Mouse (Mus musculus) limb, embryonic 15.5 days (tissue): Measurements from ENCODE around the gene Fgfr2. TPM values are rescaled to one million over a fixed set of nuclear protein-coding genes. Genes with fewer than 3 reads are reported as not detected.

ENCODE experiments used
- ATAC-seq: fragments of 200-750 bp; cut with Nextera tagmentation; 2 replicates; pipeline ENCODE4 v1.8.0; 2017; ENCODE audit warnings: low read depth, moderate TSS enrichment; ENCODE audit not compliant: insufficient number of reproducible peaks, low FRiP score, low TSS enrichment
- H3K27ac ChIP-seq: fragments of 300-500 bp; sonication (generic); 2 replicates; pipeline ENCODE4 v1.5.1; 2015; ENCODE audit warnings: moderate library complexity, mild to moderate bottlenecking, inconsistent platforms
- H3K27me3 ChIP-seq: fragments of 300-500 bp; sonication (generic); 2 replicates; pipeline ENCODE4 v1.6.1; 2015; ENCODE audit warnings: inconsistent platforms
- H3K36me3 ChIP-seq: fragments of 300-500 bp; sonication (generic); 2 replicates; pipeline ENCODE4 v1.6.1; 2015; ENCODE audit warnings: inconsistent platforms
- H3K4me1 ChIP-seq: fragments of 300-500 bp; sonication (generic); 2 replicates; pipeline ENCODE4 v1.6.1; 2015; ENCODE audit warnings: inconsistent platforms
- H3K4me2 ChIP-seq: fragments of 300-500 bp; sonication (generic); 2 replicates; pipeline ENCODE4 v1.6.1; 2015; ENCODE audit warnings: mild to moderate bottlenecking, inconsistent platforms
- H3K4me3 ChIP-seq: fragments of 300-500 bp; sonication (generic); 2 replicates; pipeline ENCODE4 v1.5.1; 2015; ENCODE audit warnings: mild to moderate bottlenecking, inconsistent platforms
- H3K9ac ChIP-seq: fragments of 300-500 bp; sonication (generic); 2 replicates; pipeline ENCODE4 v1.6.1; 2015; ENCODE audit warnings: inconsistent platforms
- H3K9me3 ChIP-seq: fragments of 300-500 bp; sonication (generic); 2 replicates; pipeline ENCODE4 v1.6.1; 2016; ENCODE audit warnings: inconsistent platforms
- WGBS: fragments of 180-500 bp; shearing (Covaris S2); methylation state at CpG from one replicate; pipeline ENCODE4 v1.1.7; 2015; 5-methylcytosine and 5-hydroxymethylcytosine counted together
- polyA plus RNA-seq: library from polyadenylated mRNA; unstranded; fragments of >200 nt; fragmentation: Nextera tagmentation; extraction: Ambion mirVana; gene quantifications from 2 replicates; pipeline ENCODE4 v1.2.1, GENCODE M21; 2015

Gene Fgfr2
- polyA plus RNA-seq, 1 experiment from 2014 or later = 101 TPM

GRCm38 (mm10) chr7:132738844-132739243, 384.3 kb downstream of the Fgfr2 start:
- Histone ChIP-seq H3K4me2 (no peak overlapping the region), H3K36me3 (peaks cover 12% of the 10 kb centered on the region), H3K4me1 (peaks cover 39% of the 10 kb centered on the region), H3K27ac (no peak overlapping the region), H3K9ac (no peak overlapping the region), H3K9me3 (no peaks in the 10 kb centered on the region), H3K27me3 (no peaks in the 10 kb centered on the region), H3K4me3 (no peak overlapping the region)
- WGBS = 94% methylated on average over 6 of the region's 6 CpGs
- no peak for ATAC-seq

GRCm38 (mm10) chr7:132736099-132736862, 386.9 kb downstream of the Fgfr2 start:
- H3K27me3 ChIP-seq = no peaks in the 10 kb centered on the region
- peaks cover 15% of the 10 kb centered on the region for H3K36me3 ChIP-seq
- 45% methylated on average over 17 of the region's 17 CpGs for WGBS
- no peaks in the 10 kb centered on the region for H3K9me3 ChIP-seq
- H3K9ac ChIP-seq = no peak overlapping the region
- peak overlapping the region; percentile 76 for H3K27ac ChIP-seq
- H3K4me3 ChIP-seq = no peak overlapping the region
- peak; percentile 46; the same call in 1 of the 2 replicates for ATAC-seq
- H3K4me1 ChIP-seq = peaks cover 35% of the 10 kb centered on the region
- no peak overlapping the region for H3K4me2 ChIP-seq

GRCm38 (mm10) chr7:132735145-132735544, 388.0 kb downstream of the Fgfr2 start:
- no peak; the same call in 1 of the 2 replicates for ATAC-seq
- Histone ChIP-seq H3K4me3 (no peak overlapping the region), H3K27me3 (no peaks in the 10 kb centered on the region), H3K4me1 (peaks cover 37% of the 10 kb centered on the region), H3K27ac (no peak overlapping the region), H3K36me3 (peaks cover 14% of the 10 kb centered on the region), H3K4me2 (no peak overlapping the region), H3K9me3 (no peaks in the 10 kb centered on the region), H3K9ac (no peak overlapping the region)
- WGBS = 40% methylated on average over 5 of the region's 5 CpGs

- WGBS = 80% methylated on average over 9 of the region's 9 CpGs
- H3K4me2 ChIP-seq = no peak overlapping the region
- H3K36me3 ChIP-seq = peaks cover 13% of the 10 kb centered on the region; the same call in 1 of the 2 replicates
- H3K4me1 ChIP-seq = peaks cover 41% of the 10 kb centered on the region
- no peaks in the 10 kb centered on the region for H3K27me3 ChIP-seq
- H3K9ac ChIP-seq = no peak overlapping the region
- H3K4me3 ChIP-seq = no peak overlapping the region
- no peaks in the 10 kb centered on the region for H3K9me3 ChIP-seq
- H3K27ac ChIP-seq = no peak overlapping the region
- no peak for ATAC-seq
Measured at GRCm38 (mm10) chr7:132734222-132734621, 388.9 kb downstream of the Fgfr2 start.

GRCm38 (mm10) chr7:132733521-132733920, 389.6 kb downstream of the Fgfr2 start:
- H3K9ac ChIP-seq = no peak overlapping the region
- H3K27me3 ChIP-seq = no peaks in the 10 kb centered on the region
- peaks cover 13% of the 10 kb centered on the region; the same call in 1 of the 2 replicates for H3K36me3 ChIP-seq
- H3K4me2 ChIP-seq = no peak overlapping the region
- no peak for ATAC-seq
- no peak overlapping the region for H3K4me3 ChIP-seq
- WGBS = 73% methylated on average over 6 of the region's 6 CpGs
- no peaks in the 10 kb centered on the region for H3K9me3 ChIP-seq
- peaks cover 41% of the 10 kb centered on the region for H3K4me1 ChIP-seq
- no peak overlapping the region for H3K27ac ChIP-seq

- no peak overlapping the region for H3K9ac ChIP-seq
- WGBS = 64% methylated on average over 6 of the region's 6 CpGs
- no peak overlapping the region for H3K4me3 ChIP-seq
- no peaks in the 10 kb centered on the region for H3K9me3 ChIP-seq
- H3K27ac ChIP-seq = no peak overlapping the region
- ATAC-seq = no peak
- no peak overlapping the region for H3K4me2 ChIP-seq
- no peaks in the 10 kb centered on the region for H3K27me3 ChIP-seq
- peaks cover 41% of the 10 kb centered on the region for H3K4me1 ChIP-seq
- peaks cover 13% of the 10 kb centered on the region; the same call in 1 of the 2 replicates for H3K36me3 ChIP-seq
Measured at GRCm38 (mm10) chr7:132732136-132732789, 390.9 kb downstream of the Fgfr2 start.

GRCm38 (mm10) chr7:132731558-132731957, 391.6 kb downstream of the Fgfr2 start:
- H3K9me3 ChIP-seq = no peaks in the 10 kb centered on the region
- H3K36me3 ChIP-seq = peaks cover 13% of the 10 kb centered on the region; the same call in 1 of the 2 replicates
- H3K27ac ChIP-seq = no peak overlapping the region
- no peak for ATAC-seq
- H3K9ac ChIP-seq = no peak overlapping the region
- H3K27me3 ChIP-seq = no peaks in the 10 kb centered on the region
- WGBS = 63% methylated on average over 6 of the region's 6 CpGs
- H3K4me2 ChIP-seq = no peak overlapping the region
- H3K4me1 ChIP-seq = peaks cover 38% of the 10 kb centered on the region
- H3K4me3 ChIP-seq = no peak overlapping the region

GRCm38 (mm10) chr7:132730510-132730909, 392.6 kb downstream of the Fgfr2 start:
- no peak overlapping the region for H3K27ac ChIP-seq
- 77% methylated on average over 7 of the region's 7 CpGs for WGBS
- H3K27me3 ChIP-seq = no peaks in the 10 kb centered on the region
- ATAC-seq = no peak
- no peak overlapping the region for H3K9ac ChIP-seq
- H3K36me3 ChIP-seq = peaks cover 13% of the 10 kb centered on the region; the same call in 1 of the 2 replicates
- no peaks in the 10 kb centered on the region for H3K9me3 ChIP-seq
- no peak overlapping the region for H3K4me2 ChIP-seq
- no peak overlapping the region for H3K4me3 ChIP-seq
- H3K4me1 ChIP-seq = peaks cover 29% of the 10 kb centered on the region

- Histone ChIP-seq H3K27me3 (no peaks in the 10 kb centered on the region), H3K27ac (no peak overlapping the region), H3K4me1 (peaks cover 32% of the 10 kb centered on the region), H3K9ac (no peak overlapping the region), H3K36me3 (peaks cover 11% of the 10 kb centered on the region; the same call in 1 of the 2 replicates), H3K9me3 (no peaks in the 10 kb centered on the region), H3K4me2 (no peak overlapping the region), H3K4me3 (no peak overlapping the region)
- no peak for ATAC-seq
- WGBS = 65% methylated on average over 4 of the region's 4 CpGs
Measured at GRCm38 (mm10) chr7:132729093-132729831, 393.9 kb downstream of the Fgfr2 start.

- Histone ChIP-seq H3K4me1 (peaks cover 30% of the 10 kb centered on the region), H3K27ac (peak overlapping the region; percentile 57), H3K36me3 (0 out of 2 replicates have a peak, but pooled peaks cover 6% of the 10 kb centered on the region), H3K27me3 (no peaks in the 10 kb centered on the region), H3K4me3 (no peak overlapping the region), H3K4me2 (no peak overlapping the region), H3K9ac (no peak overlapping the region), H3K9me3 (no peaks in the 10 kb centered on the region)
- WGBS = 51% methylated on average over 13 of the region's 13 CpGs
- no peak for ATAC-seq
Measured at GRCm38 (mm10) chr7:132726106-132726861, 396.9 kb downstream of the Fgfr2 start.

- Histone ChIP-seq H3K9ac (no peak overlapping the region), H3K9me3 (no peaks in the 10 kb centered on the region), H3K27me3 (no peaks in the 10 kb centered on the region), H3K36me3 (0 out of 2 replicates have a peak, but pooled peaks cover 3% of the 10 kb centered on the region), H3K4me1 (peaks cover 36% of the 10 kb centered on the region), H3K4me3 (no peak overlapping the region), H3K27ac (0 out of 2 replicates have a peak overlapping the region, but pooled peaks have one; percentile 43), H3K4me2 (no peak overlapping the region)
- ATAC-seq = no peak
- 74% methylated on average over 5 of the region's 5 CpGs for WGBS
Measured at GRCm38 (mm10) chr7:132724501-132725062, 398.6 kb downstream of the Fgfr2 start.
